Mouse (Mus musculus) thymus, postnatal 10 days (tissue): ENCODE results near the gene Dennd2c.

Source experiments
- DNase-seq, 2 experiments: peaks; one replicate each; pipeline ENCODE4 v3.0.0; 2021; ENCODE audit warnings: low spot score in 2 of 2

Dennd2c gene

DNA sequence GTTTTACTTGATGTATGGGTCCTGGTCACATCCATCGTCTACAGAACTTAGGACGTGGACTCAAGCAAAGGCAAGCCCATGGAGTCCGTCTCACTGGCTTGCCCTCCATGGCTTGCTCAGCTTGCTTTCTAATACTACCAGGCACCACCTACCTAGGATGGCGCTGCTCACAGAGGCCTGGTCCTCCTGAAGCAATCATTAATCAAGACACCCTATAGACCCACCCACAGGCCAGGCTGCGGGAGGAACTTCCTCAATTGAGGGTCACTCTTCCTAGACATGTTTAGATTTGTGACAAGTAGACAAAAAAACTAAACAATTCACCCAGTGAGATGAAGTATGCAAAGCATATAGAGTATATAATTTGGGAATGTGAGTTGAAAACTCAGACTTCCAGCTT lies 9.8 kb downstream of the Dennd2c start:
- DNase-seq, result no peak

DNA sequence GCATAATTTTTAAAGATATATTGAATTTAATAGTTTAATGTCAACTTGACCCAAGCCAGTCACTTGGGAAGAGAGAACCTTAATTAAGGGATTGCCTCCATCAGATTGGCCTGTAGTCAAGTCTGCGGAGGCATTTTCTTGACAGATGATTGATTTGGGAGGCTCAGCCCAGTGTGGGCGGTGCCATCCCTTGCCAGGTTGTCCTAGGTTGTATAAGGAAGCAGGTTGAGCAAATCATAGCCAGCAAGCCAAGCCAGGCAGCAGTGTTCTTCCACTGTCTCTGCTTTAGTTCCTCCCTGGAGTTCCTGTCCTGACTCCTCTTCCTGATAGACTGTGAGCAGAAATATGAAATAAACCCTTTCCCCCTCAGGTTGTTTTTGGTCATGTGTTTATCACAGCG lies 21.2 kb downstream of the Dennd2c start:
- no peak for DNase-seq

- no peak for DNase-seq
Observed at GRCm38 (mm10) chr3:103126138-103126537, 23.7 kb downstream of the Dennd2c start.

DNA sequence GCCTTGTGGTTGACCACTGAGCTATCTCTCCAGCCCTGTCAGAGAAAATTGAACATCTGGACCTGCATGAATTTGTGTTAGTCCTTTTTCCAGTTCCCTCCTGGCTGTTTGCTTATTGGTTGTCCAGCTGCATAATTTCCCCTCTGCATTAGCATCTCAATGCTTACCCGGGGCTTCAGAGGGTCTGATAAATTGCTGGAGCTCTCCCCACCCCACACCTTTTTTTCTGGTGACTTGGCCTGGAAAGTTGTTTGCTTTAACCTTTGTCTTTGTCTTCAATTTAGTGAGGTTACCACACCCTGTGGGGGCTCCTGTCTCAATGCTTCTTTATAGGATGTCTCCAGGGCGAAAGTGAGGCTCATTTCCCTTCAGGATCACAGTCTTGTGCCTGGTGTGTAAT lies 24.8 kb downstream of the Dennd2c start:
- no peak for DNase-seq

GRCm38 (mm10) chr3:103127721-103128120 lies 25.3 kb downstream of the Dennd2c start:
- no peak for DNase-seq

DNA sequence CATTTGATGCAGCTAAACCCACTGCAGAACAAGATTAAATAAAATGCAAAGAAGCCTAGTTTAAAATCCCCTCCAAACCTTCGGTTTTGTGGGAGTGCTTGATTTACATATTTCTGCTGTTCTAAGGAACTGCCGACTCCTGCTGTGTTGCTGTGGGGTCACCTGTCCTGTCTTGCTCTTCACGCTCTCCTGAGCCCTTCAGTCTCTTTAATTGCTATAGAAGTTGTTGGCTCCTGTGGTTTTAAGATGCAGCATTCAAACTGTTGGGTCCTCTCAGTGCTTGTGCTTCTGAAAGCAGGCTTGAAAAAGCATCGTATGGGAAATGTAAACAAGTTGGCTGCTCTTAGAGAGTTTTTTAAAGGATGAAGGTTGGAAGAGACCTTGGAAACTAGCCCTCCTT lies 25.8 kb downstream of the Dennd2c start:
- DNase-seq, result no peak

DNA sequence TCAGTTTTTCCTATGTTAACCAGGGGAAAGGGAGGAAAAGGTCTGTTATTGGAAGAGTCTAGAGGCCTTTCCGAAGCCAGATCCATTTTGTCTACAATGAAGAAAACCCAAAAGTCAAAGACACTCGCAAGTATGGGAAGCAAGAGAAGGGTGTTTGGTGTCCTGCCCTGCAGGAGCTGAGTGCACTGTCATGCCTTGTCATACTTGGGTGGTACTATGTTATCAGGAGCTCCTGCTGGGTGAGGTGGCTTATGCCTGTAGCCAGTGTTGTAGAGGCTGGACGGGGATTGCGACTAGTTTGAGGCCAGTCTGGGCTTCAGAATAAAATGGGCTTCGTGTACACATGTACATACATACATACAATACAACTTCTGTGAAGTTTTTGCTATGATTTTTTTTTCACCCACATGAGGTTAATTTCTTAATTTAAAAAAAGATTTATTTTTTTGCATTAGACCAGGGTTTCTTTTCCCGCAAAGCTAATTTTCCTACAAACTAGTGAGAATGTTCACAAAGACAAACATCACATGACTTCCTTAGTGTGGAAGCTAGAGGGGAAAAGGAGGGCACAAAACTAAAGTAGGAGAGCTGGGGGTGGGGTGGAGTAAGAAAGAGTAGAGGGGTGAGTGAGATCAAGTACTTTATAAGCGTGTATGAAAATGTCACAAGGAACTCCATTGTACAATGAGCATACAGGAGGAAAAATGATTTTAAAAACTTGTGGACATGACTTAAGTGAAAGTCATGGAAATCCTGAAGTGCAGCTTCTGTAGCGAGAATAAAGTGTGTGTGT lies 27.2 kb downstream of the Dennd2c start:
- DNase-seq, result no peak

DNA sequence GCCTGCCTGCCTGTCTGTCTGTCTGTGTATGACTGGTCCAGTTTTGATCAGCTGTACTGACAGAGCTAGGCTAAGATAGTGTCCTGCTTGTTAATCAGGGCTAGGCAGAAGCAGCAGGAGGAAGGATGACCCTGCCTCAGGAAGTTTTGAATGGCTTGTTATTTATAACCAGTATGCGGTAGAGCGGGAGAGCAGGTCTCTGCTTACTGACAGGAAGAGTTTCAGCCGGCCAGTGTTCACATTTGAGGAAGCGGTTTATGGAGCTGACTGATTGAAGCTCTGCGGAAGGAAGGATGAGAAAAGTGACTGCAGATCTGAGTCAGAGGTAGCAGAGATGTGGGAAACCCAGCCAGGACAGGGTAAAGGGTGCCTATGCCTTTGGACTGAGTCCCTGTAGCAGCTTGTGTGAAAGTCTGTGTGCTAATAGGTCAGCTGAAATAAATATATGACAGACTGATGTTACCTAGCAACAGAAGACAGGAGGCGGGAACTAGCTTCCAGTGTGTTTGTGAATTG lies 27.9 kb downstream of the Dennd2c start:
- DNase-seq, result no peak

GRCm38 (mm10) chr3:103133098-103133497 lies 30.7 kb downstream of the Dennd2c start:
- no peak for DNase-seq

GRCm38 (mm10) chr3:103136414-103137077 lies 34.1 kb downstream of the Dennd2c start:
- DNase-seq, result no peak

GRCm38 (mm10) chr3:103139047-103139446 lies 36.6 kb downstream of the Dennd2c start:
- no peak for DNase-seq

GRCm38 (mm10) chr3:103140095-103140838 lies 37.9 kb downstream of the Dennd2c start:
- DNase-seq, result peak in 1 of 2 experiments; percentile 18

GRCm38 (mm10) chr3:103141287-103141686 lies 38.9 kb downstream of the Dennd2c start:
- DNase-seq, result no peak

GRCm38 (mm10) chr3:103142366-103142765 lies 40.0 kb downstream of the Dennd2c start:
- no peak for DNase-seq

GRCm38 (mm10) chr3:103145336-103145735 lies 42.9 kb downstream of the Dennd2c start:
- no peak for DNase-seq

- DNase-seq, result no peak
Observed at GRCm38 (mm10) chr3:103145791-103146190, 43.4 kb downstream of the Dennd2c start.

GRCm38 (mm10) chr3:103146330-103147166 lies 44.1 kb downstream of the Dennd2c start:
- DNase-seq, result no peak

DNA sequence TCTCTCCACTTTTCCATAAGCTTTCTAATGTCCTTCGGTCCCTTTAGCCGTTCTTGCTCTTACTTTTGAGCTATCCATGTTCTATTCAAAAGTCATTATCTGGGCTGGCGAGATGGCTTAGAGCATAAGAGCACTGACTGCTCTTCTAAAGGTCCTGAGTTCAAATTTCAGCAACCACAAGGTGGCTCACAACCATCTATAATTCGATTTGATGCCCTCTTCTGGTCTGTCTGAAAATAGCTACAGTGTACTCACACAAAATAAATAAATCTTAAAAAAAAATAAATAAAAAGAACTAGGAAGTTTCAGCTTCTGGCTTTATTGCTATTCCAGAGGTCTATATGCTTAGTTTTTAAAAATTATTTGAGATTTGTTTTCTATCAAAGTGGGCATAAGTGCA lies 45.4 kb downstream of the Dennd2c start:
- DNase-seq, result no peak

- DNase-seq, result peak in 1 of 2 experiments; percentile 28
Observed at GRCm38 (mm10) chr3:103148941-103149340, 46.5 kb downstream of the Dennd2c start.

DNA sequence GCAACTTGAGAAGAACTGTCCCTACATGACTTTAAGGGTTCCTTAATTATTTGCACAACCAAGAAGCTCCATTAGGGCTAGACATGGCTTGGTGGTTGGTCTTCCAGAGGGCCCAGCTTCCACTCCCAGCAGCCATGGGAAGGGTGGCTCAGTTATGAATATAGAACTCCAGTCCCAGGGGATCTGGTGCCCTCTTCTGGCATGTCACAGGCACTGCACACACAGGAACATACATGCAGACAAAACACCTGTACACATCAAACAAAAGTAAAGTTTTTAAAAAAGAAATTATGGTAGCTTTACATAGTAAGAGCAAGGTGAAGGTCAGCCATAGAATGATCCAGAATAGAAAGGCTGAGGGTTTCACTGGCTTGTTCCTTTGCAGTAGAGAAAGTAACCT lies 51.4 kb downstream of the Dennd2c start:
- no peak for DNase-seq

- no peak for DNase-seq
Observed at GRCm38 (mm10) chr3:103159232-103159900, 57.0 kb downstream of the Dennd2c start.
